Mouse (Mus musculus): ENCODE measurements around the gene Pold4. TPM values are rescaled to one million over a fixed set of nuclear protein-coding genes. Genes with fewer than 3 reads are reported as not detected.

Pold4 gene
- polyA plus RNA-seq, 1 experiment from 2014 or later = 27.7 TPM

Small RNAs within 50 kb of the gene (microRNA-seq; reads per million reads assigned to microRNA genes)
- gene Gm26115 (not detected), gene Mir6985 (0.61 reads per million)

Other genes starting within 250 kb of the Pold4 start
- 5.9 and 7.5 TPM in 2 replicates for gene Acy3, start 245.3 kb upstream of the Pold4 start, polyA plus RNA-seq (2015; fragmentation: Nextera tagmentation; extraction: Ambion mirVana)
- gene Tbx10, start 239.1 kb upstream of the Pold4 start, polyA plus RNA-seq (2015; fragmentation: Nextera tagmentation; extraction: Ambion mirVana) = not detected in 2 replicates
- gene Nudt8, start 231.3 kb upstream of the Pold4 start, polyA plus RNA-seq (2015; fragmentation: Nextera tagmentation; extraction: Ambion mirVana) = 31.5 and 33.4 TPM in 2 replicates
- 3.3 and 3.5 TPM in 2 replicates for gene Gm49405, start 231.3 kb upstream of the Pold4 start, polyA plus RNA-seq (2015; fragmentation: Nextera tagmentation; extraction: Ambion mirVana)
- gene Doc2g, start 228.6 kb upstream of the Pold4 start, polyA plus RNA-seq (2015; fragmentation: Nextera tagmentation; extraction: Ambion mirVana) = 3.8 and 4.4 TPM in 2 replicates
- gene Ndufv1, start 219.1 kb upstream of the Pold4 start, polyA plus RNA-seq (2015; fragmentation: Nextera tagmentation; extraction: Ambion mirVana) = 193 and 209 TPM in 2 replicates
- 488 and 537 TPM in 2 replicates for gene Gstp1, start 193.9 kb upstream of the Pold4 start, polyA plus RNA-seq (2015; fragmentation: Nextera tagmentation; extraction: Ambion mirVana)
- 1.4 and 2.3 TPM in 2 replicates for gene Gstp2, start 185.9 kb upstream of the Pold4 start, polyA plus RNA-seq (2015; fragmentation: Nextera tagmentation; extraction: Ambion mirVana)
- gene Gstp3, start 172.3 kb upstream of the Pold4 start, polyA plus RNA-seq (2015; fragmentation: Nextera tagmentation; extraction: Ambion mirVana) = 0.46 and 0.65 TPM in 2 replicates
- gene Cabp2, start 150.3 kb upstream of the Pold4 start, polyA plus RNA-seq (2015; fragmentation: Nextera tagmentation; extraction: Ambion mirVana) = not detected in 2 replicates
- 82.7 and 85.6 TPM in 2 replicates for gene Cdk2ap2, start 134.7 kb upstream of the Pold4 start, polyA plus RNA-seq (2015; fragmentation: Nextera tagmentation; extraction: Ambion mirVana)
- gene Pitpnm1, start 131.9 kb upstream of the Pold4 start, polyA plus RNA-seq (2015; fragmentation: Nextera tagmentation; extraction: Ambion mirVana) = 5.6 and 6.2 TPM in 2 replicates
- gene Aip, start 106.0 kb upstream of the Pold4 start, polyA plus RNA-seq (2015; fragmentation: Nextera tagmentation; extraction: Ambion mirVana) = 95.5 and 97.7 TPM in 2 replicates
- gene Gpr152, start 92.1 kb upstream of the Pold4 start, polyA plus RNA-seq (2015; fragmentation: Nextera tagmentation; extraction: Ambion mirVana) = not detected in 2 replicates
- 0.05 and 0.06 TPM in 2 replicates for gene Cabp4, start 87.9 kb upstream of the Pold4 start, polyA plus RNA-seq (2015; fragmentation: Nextera tagmentation; extraction: Ambion mirVana)
- 169 and 170 TPM in 2 replicates for gene Coro1b, start 83.3 kb upstream of the Pold4 start, polyA plus RNA-seq (2015; fragmentation: Nextera tagmentation; extraction: Ambion mirVana)
- 7.4 and 9.5 TPM in 2 replicates for gene Ptprcap, start 78.3 kb upstream of the Pold4 start, polyA plus RNA-seq (2015; fragmentation: Nextera tagmentation; extraction: Ambion mirVana)
- gene Rps6kb2, start 68.5 kb upstream of the Pold4 start, polyA plus RNA-seq (2015; fragmentation: Nextera tagmentation; extraction: Ambion mirVana) = 68.8 and 79.3 TPM in 2 replicates
- gene Carns1, start 56.4 kb upstream of the Pold4 start, polyA plus RNA-seq (2015; fragmentation: Nextera tagmentation; extraction: Ambion mirVana) = 1.8 and 2.7 TPM in 2 replicates
- 3.9 and 4.5 TPM in 2 replicates for gene Tbc1d10c, start 40.6 kb upstream of the Pold4 start, polyA plus RNA-seq (2015; fragmentation: Nextera tagmentation; extraction: Ambion mirVana)
- gene Ppp1ca, start 39.8 kb upstream of the Pold4 start, polyA plus RNA-seq (2015; fragmentation: Nextera tagmentation; extraction: Ambion mirVana) = 759 and 834 TPM in 2 replicates
- 31.6 and 33.5 TPM in 2 replicates for gene Rad9a, start 30.2 kb upstream of the Pold4 start, polyA plus RNA-seq (2015; fragmentation: Nextera tagmentation; extraction: Ambion mirVana)
- gene Clcf1, start 17.7 kb upstream of the Pold4 start, polyA plus RNA-seq (2015; fragmentation: Nextera tagmentation; extraction: Ambion mirVana) = 8.1 and 8.4 TPM in 2 replicates
- not detected in 2 replicates for gene AC109138.7, start 17.5 kb upstream of the Pold4 start, polyA plus RNA-seq (2015; fragmentation: Nextera tagmentation; extraction: Ambion mirVana)
- gene Ssh3, start 37.3 kb downstream of the Pold4 start, polyA plus RNA-seq (2015; fragmentation: Nextera tagmentation; extraction: Ambion mirVana) = 29.4 and 32.7 TPM in 2 replicates
- 11.8 TPM in 2 replicates for gene Ankrd13d, start 51.2 kb downstream of the Pold4 start, polyA plus RNA-seq (2015; fragmentation: Nextera tagmentation; extraction: Ambion mirVana)
- gene Grk2, start 74.3 kb downstream of the Pold4 start, polyA plus RNA-seq (2015; fragmentation: Nextera tagmentation; extraction: Ambion mirVana) = 18.5 and 20.5 TPM in 2 replicates
- gene Kdm2a, start 166.4 kb downstream of the Pold4 start, polyA plus RNA-seq (2015; fragmentation: Nextera tagmentation; extraction: Ambion mirVana) = 40.9 and 41.2 TPM in 2 replicates
- 45.2 and 53.6 TPM in 2 replicates for gene Rhod, start 207.5 kb downstream of the Pold4 start, polyA plus RNA-seq (2015; fragmentation: Nextera tagmentation; extraction: Ambion mirVana)
- gene Syt12, start 245.5 kb downstream of the Pold4 start, polyA plus RNA-seq (2015; fragmentation: Nextera tagmentation; extraction: Ambion mirVana) = 0.55 and 0.76 TPM in 2 replicates